Mouse (Mus musculus): ENCODE measurements around the gene Hoxc6.

DNA sequence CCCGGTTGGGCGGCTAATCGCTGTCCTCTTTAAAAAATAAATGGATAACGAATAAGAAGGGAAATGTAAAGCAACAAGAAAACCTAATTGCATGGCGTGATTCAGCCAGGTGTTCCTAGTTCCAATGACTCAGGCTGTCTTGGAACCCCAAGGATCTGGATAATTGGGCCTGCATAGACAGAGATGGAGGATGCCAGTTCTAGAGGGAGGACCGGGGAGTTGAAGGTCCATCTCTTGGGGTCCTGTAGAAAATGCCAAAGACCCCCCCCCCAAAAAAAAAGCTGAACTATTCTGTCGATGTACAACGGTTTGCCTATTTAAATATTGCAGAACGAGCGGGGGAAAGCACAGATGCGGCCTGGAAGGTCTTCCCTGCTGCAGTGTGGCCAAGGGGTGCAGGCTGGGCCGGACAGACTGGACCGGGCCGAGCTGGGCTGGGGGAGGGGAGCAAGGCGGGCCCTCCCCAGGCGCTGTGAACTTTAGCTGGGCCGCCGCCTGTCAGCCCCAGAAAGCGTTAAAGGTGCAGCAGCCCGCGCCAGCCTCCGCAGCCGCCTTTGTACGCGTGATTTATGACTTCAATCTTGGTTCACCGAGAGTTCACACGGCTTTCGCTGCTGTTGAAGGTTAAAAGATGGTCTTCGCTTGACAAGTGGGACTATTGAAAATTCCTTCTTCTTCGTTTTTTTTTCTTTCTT is 63.2 kb downstream of the Hoxc6 start:
- TF ChIP-seq CTCF (IDR thresholded peaks at IDR 0.05; ENCODE audit: low read depth) (no peak), EP300 (IDR thresholded peaks at IDR 0.05; ENCODE audit: low read depth) (no peak)
